Mouse (Mus musculus) NIH3T3 (cell line): Measurements from ENCODE around the gene Samd13.

Experiments
- DNase-seq: peaks from one replicate; pipeline ENCODE4 v3.0.0-alpha.2; 2012; ENCODE audit warnings: low read depth

The Samd13 gene

GRCm38 (mm10) chr3:146671121-146671520 is 14.3 kb downstream of the Samd13 start:
- DNase-seq = peak; percentile 55

- no peak for DNase-seq
Measured at GRCm38 (mm10) chr3:146661907-146662306, 23.5 kb downstream of the Samd13 start.

- no peak for DNase-seq
Measured at GRCm38 (mm10) chr3:146661001-146661400, 24.4 kb downstream of the Samd13 start.

- DNase-seq = no peak
Measured at GRCm38 (mm10) chr3:146659321-146659720, 26.1 kb downstream of the Samd13 start.

- peak; percentile 21 for DNase-seq
Measured at GRCm38 (mm10) chr3:146658061-146658639, 27.2 kb downstream of the Samd13 start.

- no peak for DNase-seq
Measured at GRCm38 (mm10) chr3:146657433-146657832, 28.0 kb downstream of the Samd13 start.

- DNase-seq = peak; percentile 57
Measured at GRCm38 (mm10) chr3:146655111-146655577, 30.2 kb downstream of the Samd13 start.

GRCm38 (mm10) chr3:146653692-146654091 is 31.7 kb downstream of the Samd13 start:
- no peak for DNase-seq

GRCm38 (mm10) chr3:146652431-146652830 is 33.0 kb downstream of the Samd13 start:
- DNase-seq = no peak

- no peak for DNase-seq
Measured at GRCm38 (mm10) chr3:146651217-146651616, 34.2 kb downstream of the Samd13 start, which contains the start of gene 4930503B20Rik. Gene 4930503B20Rik (minus strand): TSS chr3:146651317.

- no peak for DNase-seq
Measured at GRCm38 (mm10) chr3:146650716-146651115, 34.7 kb downstream of the Samd13 start.

GRCm38 (mm10) chr3:146649311-146649894 is 36.0 kb downstream of the Samd13 start:
- DNase-seq = peak; percentile 45

- DNase-seq = peak; percentile 84
Measured at GRCm38 (mm10) chr3:146641818-146642427, 43.5 kb downstream of the Samd13 start.

GRCm38 (mm10) chr3:146632506-146632905 is 52.9 kb downstream of the Samd13 start:
- no peak for DNase-seq

- DNase-seq = no peak
Measured at GRCm38 (mm10) chr3:146628227-146628982, 57.0 kb downstream of the Samd13 start.

- DNase-seq = no peak
Measured at GRCm38 (mm10) chr3:146625766-146626165, 59.6 kb downstream of the Samd13 start.

- no peak for DNase-seq
Measured at GRCm38 (mm10) chr3:146621966-146622365, 63.4 kb downstream of the Samd13 start.

- peak; percentile 50 for DNase-seq
Measured at GRCm38 (mm10) chr3:146620555-146621249, 64.7 kb downstream of the Samd13 start.

GRCm38 (mm10) chr3:146620101-146620500 is 65.3 kb downstream of the Samd13 start:
- no peak for DNase-seq

GRCm38 (mm10) chr3:146618357-146618756 is 67.0 kb downstream of the Samd13 start:
- DNase-seq = no peak

GRCm38 (mm10) chr3:146617946-146618345 is 67.4 kb downstream of the Samd13 start:
- no peak for DNase-seq
